In the genomic region with DNA sequence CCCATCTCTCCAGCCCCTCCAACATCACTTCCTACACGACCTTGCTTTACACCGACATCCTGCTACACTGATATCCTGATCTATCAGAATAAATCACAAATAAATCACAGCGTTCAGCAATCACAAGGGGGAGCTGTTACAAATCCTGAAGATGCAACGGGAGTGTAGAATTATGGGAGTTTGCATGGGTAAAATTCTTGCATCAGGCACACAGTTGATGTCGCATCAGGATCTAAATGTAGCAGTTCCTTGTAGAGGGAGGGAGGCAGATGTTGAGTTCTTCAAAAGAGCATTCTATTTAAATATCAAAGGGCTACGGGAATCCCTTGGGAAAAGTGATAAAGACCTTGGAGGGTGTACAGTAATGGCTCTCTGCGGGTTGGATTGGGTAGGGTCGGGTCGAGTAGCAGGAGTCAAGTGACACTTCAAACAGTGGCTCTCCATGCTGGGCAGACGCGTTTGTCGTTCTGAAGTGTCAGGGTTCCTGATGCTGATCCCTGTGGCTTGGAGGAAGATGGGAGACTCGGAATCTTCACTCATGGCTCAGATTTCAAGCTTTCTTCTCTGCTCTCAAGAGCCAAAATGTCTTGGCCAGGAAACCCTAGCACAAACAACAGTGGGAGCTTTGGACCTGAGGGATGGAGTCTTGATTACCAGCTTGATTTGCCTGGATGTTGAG, we compare ENCODE assay signal across 11 mouse cellular contexts. TPM values are rescaled to one million over a fixed set of nuclear protein-coding genes. Genes with fewer than 3 reads are reported as not detected.
DNase-seq lines count a peak whose midpoint lies in the region; ATAC-seq and TF ChIP-seq lines count a peak whose summit lies in the region.
"Had no signal": no experiment of that assay in that cellular context is flagged by ENCODE, and none has a peak within 500 bp of the region (broad histone marks: within the 10 kb centered on the region; RNA-seq: fewer than 3 reads in every experiment).

No protein-coding gene starts in this region.

- H3K27me3 ChIP-seq in liver, embryonic 11.5 days (replicated peaks; ENCODE audit: control insufficient read depth, insufficient read depth, low read length): peaks cover 26% of the 10 kb centered on the region
- H3K27me3 ChIP-seq in liver, postnatal 0 days (ENCODE audit: insufficient read depth, low read length): peaks cover 3% of the 10 kb centered on the region; the same call in 1 of the 2 replicates
- H3K27me3 ChIP-seq in forebrain, embryonic 10.5 days (ENCODE audit: poor library complexity, severe bottlenecking): peaks cover 55% of the 10 kb centered on the region
- peaks cover 41% of the 10 kb centered on the region for H3K27me3 ChIP-seq in limb, embryonic 13.5 days
- H3K27me3 ChIP-seq in stomach, embryonic 15.5 days (replicated peaks): peaks cover 29% of the 10 kb centered on the region

- H3K4me1 ChIP-seq in liver, embryonic 11.5 days (replicated peaks; ENCODE audit: control insufficient read depth, insufficient read depth, low read length): no peaks in the 10 kb centered on the region
- no peaks in the 10 kb centered on the region for H3K4me1 ChIP-seq in liver, postnatal 0 days (ENCODE audit: insufficient read depth)
- H3K4me1 ChIP-seq in forebrain, embryonic 10.5 days: peaks cover 18% of the 10 kb centered on the region
- H3K4me1 ChIP-seq in limb, embryonic 13.5 days: peaks cover 15% of the 10 kb centered on the region
- H3K4me1 ChIP-seq in stomach, embryonic 15.5 days: 0 out of 2 replicates have a peak, but pooled peaks cover 6% of the 10 kb centered on the region

- no peak for DNase-seq in liver, embryonic 11.5 days (ENCODE audit: low spot score)
- no peak for DNase-seq in liver, postnatal 0 days
- no peak for DNase-seq in forebrain, embryonic 10.5 days (ENCODE audit: extremely low spot score, low spot score)
- DNase-seq in frontal cortex, postnatal 10 days (ENCODE audit: low spot score in 2 of 2): no peak
- DNase-seq: cerebellum, postnatal 25 days; kidney, adult 2 months had no signal

- H3K27ac ChIP-seq in liver, embryonic 11.5 days (ENCODE audit: low read depth, low read length): no peak overlapping the region
- H3K27ac ChIP-seq in liver, postnatal 0 days (ENCODE audit: low read depth): no peak overlapping the region
- H3K27ac ChIP-seq in forebrain, embryonic 10.5 days: 0 out of 2 replicates have a peak overlapping the region, but pooled peaks have one; percentile 66
- no peak overlapping the region for H3K27ac ChIP-seq in limb, embryonic 13.5 days
- no peak overlapping the region for H3K27ac ChIP-seq in stomach, embryonic 15.5 days

- H3K9ac ChIP-seq in liver, embryonic 11.5 days (ENCODE audit: low read depth, low read length): no peak overlapping the region
- no peak overlapping the region for H3K9ac ChIP-seq in liver, postnatal 0 days (replicated peaks)
- H3K9ac ChIP-seq in limb, embryonic 13.5 days: no peak overlapping the region
- no peak overlapping the region for H3K9ac ChIP-seq in stomach, embryonic 15.5 days

- TF ChIP-seq CTCF in liver, postnatal 0 days (IDR thresholded peaks at IDR 0.05; ENCODE audit: low read depth): no peak

- peak overlapping the region; percentile 10 for H3K4me2 ChIP-seq in liver, embryonic 11.5 days
- H3K4me2 ChIP-seq in liver, postnatal 0 days (ENCODE audit: low read depth, low read length): no peak overlapping the region
- peak overlapping the region; percentile 55 for H3K4me2 ChIP-seq in limb, embryonic 13.5 days (replicated peaks)
- peak overlapping the region; percentile 30 for H3K4me2 ChIP-seq in stomach, embryonic 15.5 days

- 6% methylated on average over 13 of the region's 13 CpGs for WGBS in liver, embryonic 11.5 days
- WGBS in liver, postnatal 0 days (ENCODE audit: insufficient replicate concordance): 13% methylated on average over 13 of the region's 13 CpGs
- WGBS in forebrain, embryonic 10.5 days: 23% methylated on average over 13 of the region's 13 CpGs
- WGBS in limb, embryonic 13.5 days: 7% methylated on average over 13 of the region's 13 CpGs
- 5% methylated on average over 13 of the region's 13 CpGs for WGBS in stomach, embryonic 15.5 days

- no peaks in the 10 kb centered on the region for H3K36me3 ChIP-seq in liver, embryonic 11.5 days (ENCODE audit: control insufficient read depth, insufficient read depth, low read length)
- no peaks in the 10 kb centered on the region for H3K36me3 ChIP-seq in liver, postnatal 0 days (replicated peaks; ENCODE audit: insufficient read depth, low read length)
- H3K36me3 ChIP-seq in forebrain, embryonic 10.5 days (replicated peaks): no peaks in the 10 kb centered on the region
- H3K36me3 ChIP-seq in limb, embryonic 13.5 days: no peaks in the 10 kb centered on the region
- no peaks in the 10 kb centered on the region for H3K36me3 ChIP-seq in stomach, embryonic 15.5 days

- no peaks in the 10 kb centered on the region for H3K9me3 ChIP-seq in liver, embryonic 11.5 days (ENCODE audit: control insufficient read depth, low read length)
- H3K9me3 ChIP-seq in liver, postnatal 0 days (ENCODE audit: low read length): no peaks in the 10 kb centered on the region
- H3K9me3 ChIP-seq in forebrain, embryonic 10.5 days: no peaks in the 10 kb centered on the region
- H3K9me3 ChIP-seq in limb, embryonic 13.5 days: no peaks in the 10 kb centered on the region
- H3K9me3 ChIP-seq in stomach, embryonic 15.5 days: no peaks in the 10 kb centered on the region

- ATAC-seq in liver, embryonic 11.5 days (replicated peaks; ENCODE audit: low FRiP score): no peak
- no peak for ATAC-seq in liver, postnatal 0 days
- ATAC-seq in limb, embryonic 13.5 days (ENCODE audit: low FRiP score, low read depth): no peak
- ATAC-seq in stomach, embryonic 15.5 days (ENCODE audit: insufficient read depth, low FRiP score, low read depth): no peak
- no peak for ATAC-seq in megakaryocyte-erythroid progenitor cell, adult 5-6 weeks (replicated peaks; ENCODE audit: low FRiP score, low TSS enrichment, poor library complexity, severe bottlenecking)
- ATAC-seq in monocyte, adult 5-6 weeks (replicated peaks; ENCODE audit: insufficient number of reproducible peaks, low FRiP score, low TSS enrichment, poor library complexity, severe bottlenecking): no peak
- ATAC-seq: Patski had no signal

- no peak overlapping the region for H3K4me3 ChIP-seq in liver, embryonic 11.5 days (ENCODE audit: low read depth, low read length)
- H3K4me3 ChIP-seq in liver, postnatal 0 days (ENCODE audit: low read depth, low read length): no peak overlapping the region
- H3K4me3 ChIP-seq in forebrain, embryonic 10.5 days: peak overlapping the region; percentile 43
- H3K4me3 ChIP-seq in limb, embryonic 13.5 days: peak overlapping the region; percentile 28
- H3K4me3 ChIP-seq in stomach, embryonic 15.5 days (replicated peaks): no peak overlapping the region

- no peak for TF ChIP-seq EP300 in liver, postnatal 0 days (IDR thresholded peaks at IDR 0.05; ENCODE audit: low read depth)

RNA-seq across cellular contexts. Expression of gene Bcas1, which starts 16.0 kb away (rescaled TPM):
- polyA plus RNA-seq in liver, embryonic 11.5 days (2014; fragmentation: Nextera tagmentation; extraction: Ambion mirVana): 6.1 and 7.5 TPM in 2 replicates
- polyA plus RNA-seq in liver, postnatal 0 days (2015; fragmentation: Nextera tagmentation; extraction: Ambion mirVana): 0.48 and 1.5 TPM in 2 replicates
- 0.49 and 0.50 TPM in 2 replicates for polyA plus RNA-seq in forebrain, embryonic 10.5 days (2016; fragmentation: Nextera tagmentation; extraction: Ambion mirVana)
- polyA plus RNA-seq in limb, embryonic 13.5 days (2015; fragmentation: Nextera tagmentation; extraction: Ambion mirVana): 0.89 and 1.1 TPM in 2 replicates
- 3.0 and 4.5 TPM in 2 replicates for polyA plus RNA-seq in stomach, embryonic 15.5 days (2015; fragmentation: Nextera tagmentation; extraction: Ambion mirVana)
- total RNA-seq in megakaryocyte-erythroid progenitor cell, adult 5-6 weeks (2014; fragmentation: Nextera tagmentation): not detected in 2 replicates
- 0.61 TPM in 1 of 2 replicates, not detected in the other for total RNA-seq in megakaryocyte-erythroid progenitor cell, adult 5-6 weeks (2017)
- total RNA-seq in monocyte, adult 5-6 weeks (2017): 1.2 to 1.3 TPM in 2 of 3 replicates, not detected in the other
- polyA plus RNA-seq: Patski had no signal

Comparison
In these comparisons a context has a peak if more than half of its experiments do, and no peak if none do; other contexts are left out.
1. H3K4me3 ChIP-seq: peak in forebrain, embryonic 10.5 days (single experiment) and limb, embryonic 13.5 days (single experiment); none in liver, embryonic 11.5 days (single experiment), liver, postnatal 0 days (single experiment) and stomach, embryonic 15.5 days (single experiment).